Mouse (Mus musculus): ENCODE measurements around the gene Akap7.

GRCm38 (mm10) chr10:25297666-25298263, 9.9 kb downstream of the Akap7 start:
- TF ChIP-seq CTCF (IDR thresholded peaks at IDR 0.05; ENCODE audit: control insufficient read depth, insufficient read depth, low read length) (no peak), POLR2A (IDR thresholded peaks at IDR 0.05; ENCODE audit: borderline replicate concordance, control insufficient read depth, low read depth, low read length) (no peak)
